Mouse (Mus musculus) heart, postnatal 14 days (tissue): ENCODE results near the gene Gcnt7. TPM values are rescaled to one million over a fixed set of nuclear protein-coding genes. Genes with fewer than 3 reads are reported as not detected.

Source experiments
- DNase-seq, 2 experiments: peaks; one replicate each; pipeline ENCODE4 v3.0.0; 2021 to 2022
- intact Hi-C: fragments of 180-260 bp; cut with DNase I; formaldehyde crosslinking; loops from one replicate; pipeline ENCODE4 v1.15.1; 2025
- total RNA-seq, 2 experiments: library from RNA; stranded (reverse); gene quantifications; 2 replicates each; pipeline ENCODE4 v1.2.3; 2021

The Gcnt7 gene
- total RNA-seq, 2 experiments from 2014 or later, result not detected

- DNase-seq, result no peak
- intact Hi-C loops, result no loop called here
Observed at GRCm38 (mm10) chr2:172411091-172411490, 47.3 kb downstream of the Gcnt7 start.

- no peak for DNase-seq
- intact Hi-C loops, result no loop called here
Observed at GRCm38 (mm10) chr2:172410686-172411085, 47.7 kb downstream of the Gcnt7 start.

- intact Hi-C loops, result no loop called here
- DNase-seq, result no peak
Observed at GRCm38 (mm10) chr2:172407499-172407898, 50.9 kb downstream of the Gcnt7 start.

- no peak for DNase-seq
- intact Hi-C loops, result no loop called here
Observed at GRCm38 (mm10) chr2:172406173-172406572, 52.2 kb downstream of the Gcnt7 start.

- no peak for DNase-seq
- intact Hi-C loops, result no loop called here
Observed at GRCm38 (mm10) chr2:172405011-172405410, 53.4 kb downstream of the Gcnt7 start.

GRCm38 (mm10) chr2:172404239-172404638 lies 54.2 kb downstream of the Gcnt7 start:
- DNase-seq, result no peak
- intact Hi-C loops, result no loop called here

GRCm38 (mm10) chr2:172401116-172401825 lies 57.1 kb downstream of the Gcnt7 start:
- peak in 1 of 2 experiments; percentile 19 for DNase-seq
- intact Hi-C loops, result no loop called here

Other genes with a start within 250 kb of the Gcnt7 start
- gene Mc3r, start 210.1 kb downstream of the Gcnt7 start, total RNA-seq, result not detected
- 1 to 10 TPM; 6.9 to 7.0 TPM for gene Fam210b, start 113.0 kb downstream of the Gcnt7 start, total RNA-seq
- gene Aurka, start 88.1 kb downstream of the Gcnt7 start, total RNA-seq, result 1 to 10 TPM; 3.4 to 6.3 TPM
- gene Cstf1, start 87.9 kb downstream of the Gcnt7 start, total RNA-seq, result 10 to 100 TPM; 19.3 to 19.6 TPM
- under 1 TPM; 0.44 to 0.45 TPM for gene Cass4, start 64.8 kb downstream of the Gcnt7 start, total RNA-seq
- gene Rtf2, start 18.0 kb downstream of the Gcnt7 start, total RNA-seq, result 10 to 100 TPM; 28.6 to 30.7 TPM
- not detected for gene Fam209, start 13.9 kb upstream of the Gcnt7 start, total RNA-seq
- not detected for gene Tfap2c, start 91.0 kb upstream of the Gcnt7 start, total RNA-seq